12 mouse cellular contexts compared by ENCODE assay signal in the genomic region with DNA sequence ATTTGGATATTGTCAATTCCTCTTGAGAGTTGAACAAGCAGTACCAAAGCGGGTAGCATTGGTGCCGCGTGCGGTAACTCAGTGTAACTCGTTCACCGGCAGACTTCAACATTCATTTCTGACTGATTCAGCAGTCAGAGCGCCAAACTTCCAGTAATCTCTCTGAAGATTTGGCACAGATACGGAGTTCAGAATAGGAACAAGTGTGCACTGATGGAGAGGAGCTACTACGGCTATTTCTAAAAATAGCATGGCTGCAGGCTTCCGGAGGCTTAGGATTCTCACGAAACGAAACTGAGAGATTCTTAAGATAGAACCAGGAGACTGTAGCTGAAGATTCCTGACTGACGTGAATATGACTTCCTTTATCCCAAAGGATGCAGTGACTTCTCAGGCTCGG.
DNase-seq lines count a peak whose midpoint lies in the region; ATAC-seq and TF ChIP-seq lines count a peak whose summit lies in the region.
"Had no signal": no experiment of that assay in that cellular context is flagged by ENCODE, and none has a peak within 500 bp of the region (broad histone marks: within the 10 kb centered on the region; RNA-seq: fewer than 3 reads in every experiment).

No protein-coding gene starts in this region.

- ATAC-seq in forebrain, postnatal 0 days = peak; percentile 68
- no peak for ATAC-seq in forebrain, embryonic 11.5 days (replicated peaks; ENCODE audit: low FRiP score)
- ATAC-seq in lung, embryonic 15.5 days (ENCODE audit: borderline replicate concordance, extremely low read depth, low FRiP score, low TSS enrichment) = no peak
- no peak for ATAC-seq in kidney, embryonic 15.5 days (replicated peaks; ENCODE audit: low FRiP score)

- peak overlapping the region; percentile 69 for H3K27ac ChIP-seq in forebrain, postnatal 0 days (ENCODE audit: low read depth, low read length)
- H3K27ac ChIP-seq in forebrain, embryonic 11.5 days (ENCODE audit: low read depth, low read length) = no peak overlapping the region
- H3K27ac ChIP-seq in lung, embryonic 15.5 days = no peak overlapping the region
- H3K27ac ChIP-seq in kidney, embryonic 15.5 days = no peak overlapping the region
- H3K27ac ChIP-seq: limb, embryonic 10.5 days had no signal

- no peaks in the 10 kb centered on the region for H3K9me3 ChIP-seq in forebrain, postnatal 0 days (ENCODE audit: low read length)
- H3K9me3 ChIP-seq in forebrain, embryonic 11.5 days (ENCODE audit: control insufficient read depth, low read length) = no peaks in the 10 kb centered on the region
- H3K9me3 ChIP-seq in lung, embryonic 15.5 days = no peaks in the 10 kb centered on the region
- H3K9me3 ChIP-seq in kidney, embryonic 15.5 days (replicated peaks) = no peaks in the 10 kb centered on the region
- H3K9me3 ChIP-seq: hindbrain, embryonic 15.5 days; limb, embryonic 10.5 days had no signal

- intact Hi-C loops in gastrocnemius, postnatal 14 days (cut with DNase I; ENCODE audit: low total_unique reads) = no loop called here

- H3K4me3 ChIP-seq in forebrain, postnatal 0 days (ENCODE audit: low read depth, low read length) = peak overlapping the region; percentile 0; the same call in 1 of the 2 replicates
- no peak overlapping the region for H3K4me3 ChIP-seq in forebrain, embryonic 11.5 days (ENCODE audit: low read depth, low read length)
- H3K4me3 ChIP-seq in lung, embryonic 15.5 days = no peak overlapping the region
- H3K4me3 ChIP-seq in kidney, embryonic 15.5 days (replicated peaks) = no peak overlapping the region
- H3K4me3 ChIP-seq: hindbrain, embryonic 15.5 days; limb, embryonic 10.5 days had no signal

- TF ChIP-seq CTCF in forebrain, postnatal 0 days (IDR thresholded peaks at IDR 0.05; ENCODE audit: low read depth) = no peak

- peaks cover 10% of the 10 kb centered on the region; the same call in 1 of the 2 replicates for H3K4me1 ChIP-seq in forebrain, postnatal 0 days (ENCODE audit: insufficient read depth)
- H3K4me1 ChIP-seq in forebrain, embryonic 11.5 days (replicated peaks; ENCODE audit: control insufficient read depth, insufficient read depth, low read length) = peaks cover 6% of the 10 kb centered on the region
- H3K4me1 ChIP-seq in lung, embryonic 15.5 days = no peaks in the 10 kb centered on the region
- peaks cover 23% of the 10 kb centered on the region for H3K4me1 ChIP-seq in kidney, embryonic 15.5 days

- no peaks in the 10 kb centered on the region for H3K36me3 ChIP-seq in forebrain, postnatal 0 days (ENCODE audit: insufficient read depth)
- H3K36me3 ChIP-seq in forebrain, embryonic 11.5 days (ENCODE audit: control insufficient read depth, insufficient read depth, low read length) = no peaks in the 10 kb centered on the region
- H3K36me3 ChIP-seq in lung, embryonic 15.5 days = no peaks in the 10 kb centered on the region
- H3K36me3 ChIP-seq in kidney, embryonic 15.5 days = no peaks in the 10 kb centered on the region; the same call in 1 of the 2 replicates
- H3K36me3 ChIP-seq: hindbrain, embryonic 15.5 days had no signal

- DNase-seq in forebrain, postnatal 0 days = peak; percentile 77
- DNase-seq in forebrain, embryonic 11.5 days (ENCODE audit: low spot score) = no peak
- no peak for DNase-seq in lung, postnatal 4 days
- peak; percentile 20 for DNase-seq in gastrocnemius, postnatal 14 days
- DNase-seq in right cerebral cortex, postnatal 14 days = peak; percentile 37
- DNase-seq in ovary, adult 18-20 months (ENCODE audit: low spot score) = no peak
- DNase-seq: spleen, adult 18-20 months had no signal

- 55% methylated on average over 14 of the region's 14 CpGs for WGBS in forebrain, postnatal 0 days
- WGBS in forebrain, embryonic 11.5 days = 95% methylated on average over 14 of the region's 14 CpGs
- WGBS in lung, embryonic 15.5 days = 63% methylated on average over 14 of the region's 14 CpGs
- WGBS in kidney, embryonic 15.5 days = 86% methylated on average over 14 of the region's 14 CpGs

- H3K9ac ChIP-seq in forebrain, postnatal 0 days = no peak overlapping the region
- H3K9ac ChIP-seq in forebrain, embryonic 11.5 days (ENCODE audit: low read length) = no peak overlapping the region
- no peak overlapping the region for H3K9ac ChIP-seq in lung, embryonic 15.5 days
- no peak overlapping the region for H3K9ac ChIP-seq in kidney, embryonic 15.5 days
- H3K9ac ChIP-seq: hindbrain, embryonic 15.5 days had no signal

- peak overlapping the region; percentile 40 for H3K4me2 ChIP-seq in forebrain, postnatal 0 days (ENCODE audit: low read depth)
- H3K4me2 ChIP-seq in forebrain, embryonic 11.5 days (ENCODE audit: low read depth, low read length, severe bottlenecking) = no peak overlapping the region
- H3K4me2 ChIP-seq in lung, embryonic 15.5 days = 0 out of 2 replicates have a peak overlapping the region, but pooled peaks have one; percentile 8
- no peak overlapping the region for H3K4me2 ChIP-seq in kidney, embryonic 15.5 days
- H3K4me2 ChIP-seq: hindbrain, embryonic 15.5 days had no signal

- no peaks in the 10 kb centered on the region for H3K27me3 ChIP-seq in forebrain, postnatal 0 days (ENCODE audit: insufficient read depth, low read length)
- no peaks in the 10 kb centered on the region for H3K27me3 ChIP-seq in forebrain, embryonic 11.5 days (ENCODE audit: control insufficient read depth, insufficient read depth, low read length)
- H3K27me3 ChIP-seq in lung, embryonic 15.5 days = no peaks in the 10 kb centered on the region
- H3K27me3 ChIP-seq in kidney, embryonic 15.5 days = no peaks in the 10 kb centered on the region
- H3K27me3 ChIP-seq: CH12.LX; hindbrain, embryonic 15.5 days had no signal

Comparison
In these comparisons a context has a peak if more than half of its experiments do, and no peak if none do; other contexts are left out.
1. DNase-seq: peak in forebrain, postnatal 0 days (single experiment), gastrocnemius, postnatal 14 days (single experiment) and right cerebral cortex, postnatal 14 days (single experiment); none in forebrain, embryonic 11.5 days (single experiment), lung, postnatal 4 days (0 of 2) and ovary, adult 18-20 months (single experiment).
2. H3K4me2 ChIP-seq: peak in forebrain, postnatal 0 days (single experiment) and lung, embryonic 15.5 days (single experiment); none in forebrain, embryonic 11.5 days (single experiment) and kidney, embryonic 15.5 days (single experiment).